Mouse (Mus musculus): ENCODE measurements around the gene Irf5. TPM values are rescaled to one million over a fixed set of nuclear protein-coding genes. Genes with fewer than 3 reads are reported as not detected.

The Irf5 gene
- polyA plus RNA-seq (2012; rRNA removed): 1.5 and 4.3 TPM in 2 replicates

DNA sequence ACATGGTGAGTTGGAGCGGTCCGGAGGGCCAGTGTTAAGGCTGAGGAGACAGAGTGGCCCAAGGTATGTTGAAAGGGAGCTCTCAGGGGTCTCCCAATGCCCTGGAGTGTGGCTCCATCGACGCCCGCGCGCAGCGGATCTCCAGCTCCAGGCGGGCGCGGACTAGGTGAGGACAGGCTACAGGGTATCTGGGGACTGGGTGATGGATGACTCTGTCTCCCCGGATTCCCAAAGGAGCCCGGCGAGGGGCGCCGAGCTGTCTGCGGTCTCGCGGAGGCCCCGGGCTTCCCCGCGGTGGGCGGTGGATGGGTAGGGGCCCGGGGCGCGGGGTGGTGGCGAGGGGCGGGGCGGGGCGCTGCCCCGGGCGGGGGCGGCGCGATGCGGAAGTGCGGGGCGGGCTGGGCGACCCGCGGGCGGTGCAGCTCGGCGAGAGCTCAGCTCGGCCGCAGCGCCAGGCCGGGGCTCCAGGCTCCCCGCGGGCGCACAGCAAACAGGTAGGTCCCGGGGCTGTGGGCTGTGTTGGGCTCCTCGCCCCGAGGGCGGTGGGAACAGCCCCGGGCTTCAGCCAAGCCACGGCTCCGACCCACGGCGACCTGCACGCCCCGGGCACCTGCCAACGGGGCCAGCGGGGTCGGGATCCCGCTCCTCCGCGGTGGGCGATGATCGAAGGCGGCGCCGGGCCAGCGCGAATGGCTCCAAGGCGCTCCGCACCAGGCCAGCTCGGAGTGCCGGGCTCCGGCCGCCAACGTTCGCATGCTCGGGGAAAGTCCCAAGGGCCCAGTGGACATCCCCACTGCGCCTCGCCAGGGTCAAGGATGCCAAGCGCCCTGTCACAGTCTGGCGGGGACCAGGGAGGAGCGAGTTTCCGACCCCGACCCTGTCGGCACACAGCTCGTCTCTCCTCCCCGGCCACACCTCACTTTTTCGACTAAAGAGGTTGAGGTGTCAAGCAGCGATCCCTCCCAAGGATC, at the start of gene Irf5:
Gene Irf5 (plus strand): TSS at position 345 of the 971 bp plus-strand sequence.

DNA sequence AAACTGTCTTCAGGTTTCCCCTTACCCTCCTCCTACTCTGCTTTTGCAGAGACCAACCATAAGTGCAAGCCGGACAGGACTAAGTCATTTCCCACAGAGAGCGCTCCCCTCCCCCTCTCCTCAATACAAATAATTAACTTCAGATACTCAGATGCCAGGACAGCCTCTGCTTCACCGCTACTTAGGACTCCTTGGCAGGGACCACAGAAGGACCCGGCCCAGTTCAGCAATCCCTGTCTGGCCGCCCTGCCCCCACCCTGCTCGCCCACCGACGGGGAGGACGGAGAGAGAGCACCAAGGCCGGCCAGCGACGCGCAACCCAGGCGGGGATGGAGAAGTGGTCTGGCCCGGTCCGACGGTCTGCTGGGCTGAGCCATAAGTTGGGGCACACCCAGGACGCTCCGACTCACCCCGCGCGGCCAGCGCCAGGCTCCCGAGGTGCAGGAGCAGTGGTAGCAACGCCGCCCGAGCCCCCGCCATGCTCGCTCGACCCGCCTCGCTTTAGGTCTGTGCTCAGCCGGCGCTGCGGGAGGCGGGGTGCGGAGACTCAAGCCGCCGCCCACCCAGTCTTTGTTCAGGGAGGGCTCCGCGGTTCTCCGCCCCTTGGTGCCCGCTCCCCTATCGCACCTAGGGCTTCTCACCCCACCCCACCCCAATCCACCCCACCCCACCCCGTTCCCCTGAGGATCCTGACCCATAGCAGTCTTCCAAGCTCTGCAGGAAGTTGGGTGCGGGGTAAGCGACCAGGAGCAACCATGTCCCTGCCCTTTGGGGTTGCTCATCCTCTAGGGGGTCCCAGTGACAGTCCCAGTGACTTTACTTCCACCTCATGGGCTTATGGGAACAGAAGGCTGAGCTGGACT, 18.7 kb upstream of the Irf5 start, which contains the start of gene Kcp:
Gene Kcp (minus strand): TSS at position 506 of the 863 bp plus-strand sequence.

Other genes starting within 250 kb of the Irf5 start
- 1.0 and 1.5 TPM in 2 replicates for gene Fam71f2, start 247.0 kb upstream of the Irf5 start, polyA plus RNA-seq (2012; rRNA removed)
- 0.09 TPM in 1 of 2 replicates, not detected in the other for gene Fam71f1, start 207.5 kb upstream of the Irf5 start, polyA plus RNA-seq (2012; rRNA removed)
- 211 and 214 TPM in 2 replicates for gene Calu, start 178.6 kb upstream of the Irf5 start, polyA plus RNA-seq (2012; rRNA removed)
- 0.06 TPM in 1 of 2 replicates, not detected in the other for gene Opn1sw, start 138.2 kb upstream of the Irf5 start, polyA plus RNA-seq (2012; rRNA removed)
- gene Ccdc136, start 130.3 kb upstream of the Irf5 start, polyA plus RNA-seq (2012; rRNA removed): 31.4 and 47.4 TPM in 2 replicates
- gene Flnc, start 93.4 kb upstream of the Irf5 start, polyA plus RNA-seq (2012; rRNA removed): 5.5 and 12.2 TPM in 2 replicates
- gene Atp6v1f, start 58.9 kb upstream of the Irf5 start, polyA plus RNA-seq (2012; rRNA removed): 119 and 185 TPM in 2 replicates
- 0.16 TPM in 2 replicates for gene Atp6v1fnb, start 55.2 kb upstream of the Irf5 start, polyA plus RNA-seq (2012; rRNA removed)
- gene Kcp, start 18.7 kb upstream of the Irf5 start, polyA plus RNA-seq (2012; rRNA removed): 37.7 and 61.8 TPM in 2 replicates
- 74.3 and 93.2 TPM in 2 replicates for gene Tnpo3, start 83.3 kb downstream of the Irf5 start, polyA plus RNA-seq (2012; rRNA removed)
- gene Tspan33, start 167.6 kb downstream of the Irf5 start, polyA plus RNA-seq (2012; rRNA removed): 11.5 and 12.0 TPM in 2 replicates
- gene Smo, start 208.9 kb downstream of the Irf5 start, polyA plus RNA-seq (2012; rRNA removed): 64.5 and 82.2 TPM in 2 replicates
- 17.5 and 23.4 TPM in 2 replicates for gene Ahcyl2, start 241.4 kb downstream of the Irf5 start, polyA plus RNA-seq (2012; rRNA removed)

Measured in central nervous system, embryonic 11.5 days (tissue).